Mouse (Mus musculus) forebrain, embryonic 14.5 days (tissue): ENCODE results near the gene Ebf1. TPM values are rescaled to one million over a fixed set of nuclear protein-coding genes. Genes with fewer than 3 reads are reported as not detected.

ENCODE experiments used
- ATAC-seq: fragments of 200-750 bp; cut with Nextera tagmentation; 2 replicates; pipeline ENCODE4 v1.8.0; 2017; ENCODE audit warnings: mild to moderate bottlenecking, moderate library complexity
- DNase-seq: peaks from one replicate; pipeline ENCODE4 v3.0.0-alpha.2; 2015; ENCODE audit warnings: low spot score
- H3K27ac ChIP-seq: fragments of 300-500 bp; sonication (generic); 2 replicates; pipeline ENCODE4 v1.5.1; 2014; ENCODE audit warnings: low read depth, mild to moderate bottlenecking, control low read depth, low read length, moderate library complexity
- H3K27me3 ChIP-seq: fragments of 300-500 bp; sonication (generic); replicated peaks from 2 replicates; pipeline ENCODE4 v1.6.1; 2014; ENCODE audit warnings: low read length, control low read depth, mixed read lengths; ENCODE audit not compliant: control insufficient read depth, insufficient read depth
- H3K36me3 ChIP-seq: fragments of 300-500 bp; sonication (generic); 2 replicates; pipeline ENCODE4 v1.6.1; 2014; ENCODE audit warnings: low read length, control low read depth; ENCODE audit not compliant: control insufficient read depth, insufficient read depth
- H3K4me1 ChIP-seq: fragments of 300-500 bp; sonication (generic); 2 replicates; pipeline ENCODE4 v1.6.1; 2014; ENCODE audit warnings: antibody characterized with exemption, low read length, control low read depth; ENCODE audit not compliant: control insufficient read depth, insufficient read depth
- H3K4me2 ChIP-seq: fragments of 300-500 bp; sonication (generic); 2 replicates; pipeline ENCODE4 v1.6.1; 2014; ENCODE audit warnings: mild to moderate bottlenecking, control low read depth, low read length
- H3K4me3 ChIP-seq: fragments of 300-500 bp; sonication (generic); 2 replicates; pipeline ENCODE4 v1.5.1; 2014; ENCODE audit warnings: low read depth, low read length, control low read depth
- H3K9ac ChIP-seq: fragments of 300-500 bp; sonication (generic); 2 replicates; pipeline ENCODE4 v1.6.1; 2014; ENCODE audit warnings: mild to moderate bottlenecking, low read length, control low read depth, moderate library complexity
- H3K9me3 ChIP-seq: fragments of 300-500 bp; sonication (generic); replicated peaks from 2 replicates; pipeline ENCODE4 v1.6.1; 2016; ENCODE audit warnings: low read length, control low read depth, mixed read lengths; ENCODE audit not compliant: control insufficient read depth
- WGBS: fragments of 180-500 bp; shearing (Covaris S2); extraction: QIAGEN DNeasy Blood & Tissue Kit; methylation state at CpG from one replicate; pipeline ENCODE4 v1.1.7; 2014; 5-methylcytosine and 5-hydroxymethylcytosine counted together
- polyA plus RNA-seq: library from polyadenylated mRNA; unstranded; fragments of >200 nt; fragmentation: Nextera tagmentation; extraction: Ambion mirVana; gene quantifications from 2 replicates; pipeline ENCODE4 v1.2.1, GENCODE M21; 2014

Gene Ebf1
- polyA plus RNA-seq, 1 experiment from 2014 or later = 30.7 TPM

DNA sequence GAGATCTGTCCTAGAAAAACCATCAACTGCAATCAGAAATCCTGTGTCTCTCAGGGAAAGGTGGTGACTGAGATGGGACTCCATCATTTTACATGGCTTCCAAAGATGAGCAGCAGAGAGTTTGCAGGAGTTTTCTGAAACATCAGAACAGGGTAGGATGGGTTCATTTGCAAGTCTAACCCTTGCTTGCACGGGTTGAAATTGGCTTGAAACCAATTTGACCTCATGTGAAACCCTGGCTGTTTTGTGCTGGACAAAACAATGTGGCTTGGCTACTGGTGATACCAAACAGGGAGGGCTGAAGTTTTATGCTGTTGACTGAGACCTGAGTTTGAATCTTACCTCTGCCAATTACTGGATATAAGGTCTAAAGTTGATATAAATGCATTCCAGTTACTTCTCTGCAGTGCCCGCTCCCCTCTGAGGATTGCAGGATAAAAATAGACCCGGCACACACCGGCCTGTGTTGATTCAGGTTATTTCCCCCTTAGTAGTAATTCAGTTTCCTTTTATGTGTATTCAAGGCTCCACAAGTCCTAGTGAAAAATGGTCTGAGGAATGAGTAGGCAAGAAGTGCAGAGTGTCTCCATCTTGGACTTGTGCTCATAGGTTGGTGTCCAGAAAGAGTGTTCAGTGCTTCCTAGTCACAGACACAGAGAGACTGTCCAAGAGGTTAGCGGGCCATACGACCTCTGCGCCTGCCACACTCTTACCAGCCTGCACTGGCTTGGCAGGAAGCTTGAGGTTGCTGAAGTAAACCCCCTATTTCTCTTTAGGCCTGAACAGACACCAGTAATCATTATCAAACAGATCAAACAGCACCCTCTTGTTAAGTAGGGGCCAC, 147.1 kb downstream of the Ebf1 start:
- no peak overlapping the region for H3K4me2 ChIP-seq
- H3K27me3 ChIP-seq = peaks cover 27% of the 10 kb centered on the region
- no peaks in the 10 kb centered on the region for H3K36me3 ChIP-seq
- H3K4me1 ChIP-seq = 0 out of 2 replicates have a peak, but pooled peaks cover 10% of the 10 kb centered on the region
- WGBS = 85% methylated on average over 7 of the region's 7 CpGs
- H3K9me3 ChIP-seq = no peaks in the 10 kb centered on the region
- no peak overlapping the region for H3K4me3 ChIP-seq
- no peak overlapping the region for H3K9ac ChIP-seq
- no peak for DNase-seq
- ATAC-seq = no peak
- no peak overlapping the region for H3K27ac ChIP-seq

DNA sequence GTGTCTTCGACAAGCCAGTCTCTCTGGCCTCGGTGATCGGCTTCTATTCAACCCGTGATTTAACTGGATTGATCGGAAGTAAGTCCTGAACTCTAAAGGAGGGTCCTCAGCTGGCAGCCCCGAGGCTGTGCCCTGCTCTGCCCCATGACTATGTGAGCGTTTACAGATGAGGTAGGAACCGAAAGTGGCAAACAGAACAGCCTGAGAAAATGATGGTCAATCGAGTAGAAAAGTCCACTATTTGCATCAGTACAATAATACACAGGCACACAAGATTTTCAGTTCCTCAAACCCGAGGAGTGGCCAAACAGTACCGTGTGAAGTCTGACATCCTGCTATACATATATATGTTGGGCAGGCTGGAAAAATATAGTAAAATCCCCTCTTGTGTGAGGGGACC, 147.9 kb downstream of the Ebf1 start:
- ATAC-seq (no peak), DNase-seq (no peak)
- no peaks in the 10 kb centered on the region for H3K9me3 ChIP-seq
- no peak overlapping the region for H3K9ac ChIP-seq
- H3K36me3 ChIP-seq = no peaks in the 10 kb centered on the region
- H3K4me2 ChIP-seq = no peak overlapping the region
- 0 out of 2 replicates have a peak, but pooled peaks cover 10% of the 10 kb centered on the region for H3K4me1 ChIP-seq
- no peak overlapping the region for H3K4me3 ChIP-seq
- no peak overlapping the region for H3K27ac ChIP-seq
- 68% methylated on average over 11 of the region's 11 CpGs for WGBS
- peaks cover 31% of the 10 kb centered on the region for H3K27me3 ChIP-seq

DNA sequence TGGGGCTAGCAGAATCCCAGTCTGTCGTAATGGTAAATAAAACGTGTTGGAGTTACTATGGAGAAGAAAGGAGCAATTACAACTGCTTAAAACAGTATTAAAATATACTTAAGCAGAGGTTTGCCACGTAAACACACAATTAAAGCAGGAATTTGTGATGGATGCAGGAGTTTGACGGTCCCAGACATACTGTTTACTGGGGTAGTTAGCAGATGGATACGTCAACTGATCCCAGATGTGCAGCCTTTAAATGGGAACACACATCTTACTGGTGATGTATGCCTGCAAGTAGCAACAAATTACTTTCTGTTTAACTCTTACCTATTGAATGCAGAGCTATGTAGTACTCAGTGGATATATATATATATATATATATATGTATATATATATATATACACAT, 149.1 kb downstream of the Ebf1 start:
- Histone ChIP-seq H3K36me3 (no peaks in the 10 kb centered on the region), H3K9me3 (no peaks in the 10 kb centered on the region), H3K27me3 (peaks cover 29% of the 10 kb centered on the region), H3K4me1 (0 out of 2 replicates have a peak, but pooled peaks cover 6% of the 10 kb centered on the region), H3K9ac (no peak overlapping the region), H3K27ac (no peak overlapping the region), H3K4me3 (no peak overlapping the region), H3K4me2 (no peak overlapping the region)
- no peak for ATAC-seq
- no peak for DNase-seq
- WGBS = 66% methylated on average over 5 of the region's 5 CpGs

DNA sequence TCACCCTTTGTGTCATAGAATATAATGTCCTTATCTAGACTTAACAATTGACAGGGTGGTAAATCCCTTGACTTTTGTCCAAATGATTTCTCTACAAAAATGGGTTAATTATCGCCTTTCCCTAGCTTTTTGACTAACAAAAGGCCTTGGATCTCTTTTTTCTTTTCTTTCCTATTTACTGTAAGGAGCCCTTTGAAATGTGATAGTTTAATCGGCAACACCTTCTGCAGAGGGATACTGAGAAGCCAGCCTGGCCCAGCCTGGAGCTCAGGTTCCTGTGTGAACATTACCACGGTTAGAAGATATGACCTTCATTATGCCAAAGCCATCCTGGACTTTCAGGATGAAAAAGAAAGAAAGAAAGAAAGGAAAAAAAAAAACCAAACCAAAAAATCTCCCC, 150.2 kb downstream of the Ebf1 start:
- Histone ChIP-seq H3K27me3 (peaks cover 18% of the 10 kb centered on the region), H3K36me3 (no peaks in the 10 kb centered on the region), H3K4me1 (0 out of 2 replicates have a peak, but pooled peaks cover 2% of the 10 kb centered on the region), H3K9me3 (no peaks in the 10 kb centered on the region), H3K9ac (no peak overlapping the region), H3K4me2 (no peak overlapping the region), H3K4me3 (no peak overlapping the region), H3K27ac (no peak overlapping the region)
- ATAC-seq (no peak), DNase-seq (peak; percentile 23)
- 5% methylated on average over 3 of the region's 3 CpGs for WGBS

DNA sequence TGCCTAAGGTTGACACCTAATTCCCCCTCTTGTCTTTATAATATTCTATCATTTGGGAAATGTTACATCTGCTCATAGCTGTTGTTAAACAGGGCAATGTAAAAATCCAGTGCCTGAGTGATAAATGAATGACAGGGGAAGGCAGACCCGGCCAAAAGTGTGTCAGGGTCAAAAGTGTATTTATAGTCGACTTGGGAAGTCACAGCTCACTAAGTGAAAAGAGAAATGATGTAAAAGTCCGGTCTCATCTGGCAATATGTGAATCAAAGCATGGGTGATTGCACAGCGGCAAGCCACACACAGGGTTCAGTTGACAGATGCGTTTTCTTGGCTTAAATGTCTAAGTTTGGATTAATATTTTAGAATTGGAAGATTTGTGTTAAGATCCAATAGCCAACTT, 151.2 kb downstream of the Ebf1 start:
- no peak for ATAC-seq
- H3K4me2 ChIP-seq = no peak overlapping the region
- no peak overlapping the region for H3K27ac ChIP-seq
- H3K4me3 ChIP-seq = no peak overlapping the region
- no peaks in the 10 kb centered on the region for H3K9me3 ChIP-seq
- H3K4me1 ChIP-seq = 0 out of 2 replicates have a peak, but pooled peaks cover 2% of the 10 kb centered on the region
- H3K36me3 ChIP-seq = no peaks in the 10 kb centered on the region
- peaks cover 13% of the 10 kb centered on the region for H3K27me3 ChIP-seq
- DNase-seq = no peak
- 89% methylated on average over 5 of the region's 5 CpGs for WGBS
- H3K9ac ChIP-seq = no peak overlapping the region

DNA sequence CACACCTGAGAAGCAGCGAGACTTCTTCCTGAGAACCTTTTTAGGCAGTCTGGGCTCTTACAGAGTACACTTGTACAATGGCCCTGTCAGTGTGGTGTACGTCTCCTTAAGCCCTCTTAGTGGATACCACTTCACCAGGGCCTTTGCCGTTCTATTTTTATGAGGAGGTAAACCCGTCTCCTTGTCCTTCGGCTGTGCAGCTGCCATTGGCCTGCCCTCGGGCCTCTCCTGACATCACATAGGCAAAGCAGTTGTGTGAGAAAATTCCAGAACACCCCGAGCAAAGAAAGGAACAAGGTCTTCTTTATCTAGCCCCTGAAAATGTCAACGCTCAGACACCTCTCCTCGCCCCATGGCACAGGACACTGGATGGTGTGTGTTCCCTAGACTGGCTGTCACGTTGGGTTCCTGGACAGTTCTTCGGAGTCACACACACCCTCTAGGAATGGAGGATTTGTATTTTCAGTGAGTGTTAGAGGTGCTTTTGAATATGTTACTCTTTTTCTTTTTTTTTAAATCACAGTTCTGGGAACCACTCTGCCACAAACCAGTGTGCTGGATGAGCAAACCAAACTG, 154.0 kb downstream of the Ebf1 start:
- no peak overlapping the region for H3K4me3 ChIP-seq
- 81% methylated on average over 11 of the region's 11 CpGs for WGBS
- no peak overlapping the region for H3K4me2 ChIP-seq
- no peak overlapping the region for H3K27ac ChIP-seq
- DNase-seq (no peak), ATAC-seq (no peak)
- no peaks in the 10 kb centered on the region for H3K36me3 ChIP-seq
- no peaks in the 10 kb centered on the region for H3K9me3 ChIP-seq
- no peak overlapping the region for H3K9ac ChIP-seq
- H3K27me3 ChIP-seq = peaks cover 30% of the 10 kb centered on the region
- H3K4me1 ChIP-seq = 0 out of 2 replicates have a peak, but pooled peaks cover 2% of the 10 kb centered on the region

DNA sequence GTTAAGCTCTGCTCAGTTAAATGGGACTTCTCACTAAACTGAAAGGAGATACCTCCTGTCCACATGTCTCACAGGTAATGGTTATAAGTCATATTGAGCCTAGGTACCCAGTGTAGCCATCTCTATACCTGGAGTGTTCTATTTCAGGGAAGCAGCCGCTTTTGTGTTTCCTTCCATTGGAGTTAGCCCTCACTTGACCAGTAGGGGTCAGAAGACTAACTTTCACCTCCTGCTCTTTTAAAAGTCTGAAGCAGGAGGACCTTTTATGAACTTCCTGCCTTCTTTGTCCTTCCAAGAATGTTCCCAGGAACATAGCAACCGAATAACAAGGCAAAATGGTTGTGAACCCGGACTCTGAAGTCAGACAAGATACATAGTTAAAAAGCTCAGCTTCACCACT, 157.3 kb downstream of the Ebf1 start:
- no peak overlapping the region for H3K4me3 ChIP-seq
- no peak overlapping the region for H3K27ac ChIP-seq
- H3K9me3 ChIP-seq = no peaks in the 10 kb centered on the region
- no peaks in the 10 kb centered on the region for H3K4me1 ChIP-seq
- WGBS = 68% methylated on average over 3 of the region's 3 CpGs
- no peaks in the 10 kb centered on the region for H3K36me3 ChIP-seq
- DNase-seq (no peak), ATAC-seq (no peak)
- peaks cover 58% of the 10 kb centered on the region for H3K27me3 ChIP-seq
- no peak overlapping the region for H3K4me2 ChIP-seq
- no peak overlapping the region for H3K9ac ChIP-seq

DNA sequence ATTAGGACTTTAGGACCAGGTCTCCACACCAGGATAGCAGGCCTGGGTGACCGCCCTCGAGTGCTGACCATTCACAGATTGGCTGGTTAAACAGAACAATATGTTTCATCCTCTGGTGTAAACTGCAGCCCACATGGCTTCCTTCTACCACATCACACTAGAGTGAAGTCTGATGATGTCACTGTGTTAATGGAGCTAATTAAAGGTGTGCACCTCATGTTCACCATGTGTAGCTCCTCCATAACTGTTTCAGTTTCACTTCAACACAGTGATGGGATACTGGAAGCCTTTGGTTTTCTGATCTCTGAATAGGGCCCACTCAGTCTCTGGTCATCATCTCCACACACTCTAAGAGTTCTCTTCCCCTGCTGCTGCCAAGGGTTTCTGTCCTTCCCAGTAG, 158.4 kb downstream of the Ebf1 start:
- no peaks in the 10 kb centered on the region for H3K9me3 ChIP-seq
- H3K36me3 ChIP-seq = no peaks in the 10 kb centered on the region
- H3K9ac ChIP-seq = no peak overlapping the region
- H3K4me2 ChIP-seq = no peak overlapping the region
- H3K4me1 ChIP-seq = no peaks in the 10 kb centered on the region
- H3K27ac ChIP-seq = no peak overlapping the region
- peaks cover 65% of the 10 kb centered on the region for H3K27me3 ChIP-seq
- ATAC-seq (no peak), DNase-seq (no peak)
- 83% methylated on average over 2 of the region's 2 CpGs for WGBS
- H3K4me3 ChIP-seq = no peak overlapping the region

DNA sequence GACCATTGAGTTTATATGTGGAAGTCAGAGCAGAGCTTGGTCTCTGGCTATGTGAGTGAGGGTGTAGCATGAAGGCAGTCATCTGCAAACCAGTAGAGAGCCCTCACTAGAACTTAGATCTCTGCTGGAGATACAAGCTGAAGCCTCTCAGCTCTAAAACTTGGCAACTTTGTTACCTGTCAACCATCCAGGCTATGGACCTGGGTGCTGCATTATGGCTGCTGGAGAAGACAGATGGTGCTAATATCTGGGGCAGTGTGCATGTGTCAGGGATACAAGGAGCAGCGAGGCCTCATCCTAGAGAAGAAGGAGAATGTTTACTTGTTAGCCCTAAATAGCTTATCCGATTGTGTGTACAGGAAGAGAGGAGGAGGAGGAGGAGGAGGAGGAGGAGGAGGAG, 159.4 kb downstream of the Ebf1 start:
- ATAC-seq (no peak), DNase-seq (no peak)
- Histone ChIP-seq H3K4me1 (no peaks in the 10 kb centered on the region), H3K27me3 (peaks cover 74% of the 10 kb centered on the region), H3K36me3 (no peaks in the 10 kb centered on the region), H3K9me3 (no peaks in the 10 kb centered on the region), H3K4me2 (no peak overlapping the region), H3K27ac (no peak overlapping the region), H3K9ac (no peak overlapping the region), H3K4me3 (no peak overlapping the region)
- 78% methylated on average over 1 of the region's 2 CpGs for WGBS
